In genomic region chr8:120705163-120705562, GRCm38 (mm10) we compare ENCODE assay signal across 23 mouse cellular contexts. TPM values are rescaled to one million over a fixed set of nuclear protein-coding genes. Genes with fewer than 3 reads are reported as not detected.
DNase-seq lines count a peak whose midpoint lies in the region; ATAC-seq and TF ChIP-seq lines count a peak whose summit lies in the region.
"Had no signal": no experiment of that assay in that cellular context is flagged by ENCODE, and none has a peak within 500 bp of the region (broad histone marks: within the 10 kb centered on the region; RNA-seq: fewer than 3 reads in every experiment).

No protein-coding gene starts in this region.

- TF ChIP-seq POLR2A in testis, adult 2 months (IDR thresholded peaks at IDR 0.05; ENCODE audit: control insufficient read depth, low read depth, low read length), result peak; percentile 63; the same call in 1 of the 2 replicates

- peak overlapping the region; percentile 26; the same call in 1 of the 2 replicates for H3K4me3 ChIP-seq in testis, adult 2 months (ENCODE audit: control insufficient read depth, low read depth, low read length)
- H3K4me3 ChIP-seq in intestine, embryonic 15.5 days (replicated peaks), result no peak overlapping the region
- no peak overlapping the region for H3K4me3 ChIP-seq in intestine, postnatal 0 days (ENCODE audit: low read depth, low read length)
- no peak overlapping the region for H3K4me3 ChIP-seq in embryonic facial prominence, embryonic 10.5 days
- H3K4me3 ChIP-seq: embryonic facial prominence, embryonic 12.5 days; forebrain, embryonic 13.5 days; forebrain, embryonic 15.5 days had no signal

- no peaks in the 10 kb centered on the region for H3K36me3 ChIP-seq in testis, adult 2 months (ENCODE audit: control insufficient read depth, insufficient read depth, low read length)
- H3K36me3 ChIP-seq in intestine, embryonic 15.5 days, result no peaks in the 10 kb centered on the region
- H3K36me3 ChIP-seq in intestine, postnatal 0 days (ENCODE audit: control insufficient read depth, insufficient read depth), result no peaks in the 10 kb centered on the region
- H3K36me3 ChIP-seq in embryonic facial prominence, embryonic 10.5 days (replicated peaks), result no peaks in the 10 kb centered on the region
- H3K36me3 ChIP-seq: embryonic facial prominence, embryonic 12.5 days; forebrain, embryonic 15.5 days; G1E had no signal

- H3K4me1 ChIP-seq in testis, adult 2 months (ENCODE audit: control insufficient read depth, insufficient read depth, low read length), result peaks cover 3% of the 10 kb centered on the region; the same call in 1 of the 2 replicates
- H3K4me1 ChIP-seq in intestine, embryonic 15.5 days (replicated peaks), result 0 out of 2 replicates have a peak, but pooled peaks cover 8% of the 10 kb centered on the region
- H3K4me1 ChIP-seq in intestine, postnatal 0 days (replicated peaks; ENCODE audit: control insufficient read depth, insufficient read depth, low read length), result peaks cover 4% of the 10 kb centered on the region
- peaks cover 13% of the 10 kb centered on the region for H3K4me1 ChIP-seq in embryonic facial prominence, embryonic 10.5 days
- H3K4me1 ChIP-seq: embryonic facial prominence, embryonic 12.5 days; forebrain, embryonic 13.5 days; forebrain, embryonic 15.5 days had no signal

- no peak overlapping the region for H3K27ac ChIP-seq in testis, adult 2 months (ENCODE audit: control insufficient read depth, insufficient read depth, low read depth, low read length)
- no peak overlapping the region for H3K27ac ChIP-seq in intestine, embryonic 15.5 days
- no peak overlapping the region for H3K27ac ChIP-seq in intestine, postnatal 0 days (ENCODE audit: low read depth, low read length)
- no peak overlapping the region for H3K27ac ChIP-seq in embryonic facial prominence, embryonic 10.5 days (replicated peaks)
- H3K27ac ChIP-seq: embryonic facial prominence, embryonic 12.5 days; forebrain, embryonic 13.5 days; forebrain, embryonic 15.5 days had no signal

- H3K9ac ChIP-seq in intestine, embryonic 15.5 days, result no peak overlapping the region
- no peak overlapping the region for H3K9ac ChIP-seq in intestine, postnatal 0 days (ENCODE audit: low read depth, low read length)
- H3K9ac ChIP-seq: embryonic facial prominence, embryonic 12.5 days; forebrain, embryonic 13.5 days; forebrain, embryonic 15.5 days; forebrain, postnatal 0 days had no signal

- 85% methylated on average over 15 of the region's 15 CpGs for WGBS in intestine, embryonic 15.5 days
- 88% methylated on average over 15 of the region's 15 CpGs for WGBS in intestine, postnatal 0 days
- WGBS in embryonic facial prominence, embryonic 10.5 days, result 87% methylated on average over 15 of the region's 15 CpGs

- no peak for TF ChIP-seq CTCF in testis, adult 2 months (IDR thresholded peaks at IDR 0.05; ENCODE audit: control insufficient read depth, insufficient read depth, insufficient replicate concordance, low read depth, low read length)
- no peak for TF ChIP-seq CTCF in intestine, postnatal 0 days (IDR thresholded peaks at IDR 0.05; ENCODE audit: low read depth)

- DNase-seq in testis, postnatal 10 days (ENCODE audit: low spot score), result no peak
- DNase-seq in ES-CJ7 (ENCODE audit: low read depth, low spot score) (peak; percentile 35), R1 (ENCODE audit: low read depth, low spot score) (peak; percentile 71)
- no peak for DNase-seq in embryonic facial prominence, embryonic 10.5 days (ENCODE audit: low spot score)
- DNase-seq: adrenal gland, adult 8-10 months; adrenal gland, postnatal 14 days; adrenal gland, postnatal 36 days; cerebellum, adult 11-12 months; cerebellum, adult 2 months; cerebellum, adult 9-10 months; cerebellum, postnatal 10 days; cerebellum, postnatal 25 days; forebrain, postnatal 0 days had no signal

- no peak overlapping the region for H3K4me2 ChIP-seq in intestine, embryonic 15.5 days (replicated peaks)
- no peak overlapping the region for H3K4me2 ChIP-seq in intestine, postnatal 0 days (replicated peaks; ENCODE audit: low read depth)
- H3K4me2 ChIP-seq: embryonic facial prominence, embryonic 12.5 days; forebrain, embryonic 13.5 days; forebrain, embryonic 15.5 days had no signal

- no peak for ATAC-seq in intestine, embryonic 15.5 days
- no peak for ATAC-seq in intestine, postnatal 0 days
- ATAC-seq: activated CD4-positive, CD25-positive, alpha-beta regulatory T cell, adult 4 months; forebrain, embryonic 13.5 days; forebrain, embryonic 15.5 days; forebrain, postnatal 0 days; Patski had no signal

- H3K27me3 ChIP-seq in testis, adult 2 months (ENCODE audit: control insufficient read depth, insufficient read depth, low read length), result no peaks in the 10 kb centered on the region
- no peaks in the 10 kb centered on the region for H3K27me3 ChIP-seq in intestine, embryonic 15.5 days (replicated peaks)
- H3K27me3 ChIP-seq in intestine, postnatal 0 days (replicated peaks; ENCODE audit: control insufficient read depth, insufficient read depth, low read length), result no peaks in the 10 kb centered on the region
- peaks cover 15% of the 10 kb centered on the region for H3K27me3 ChIP-seq in embryonic facial prominence, embryonic 10.5 days (replicated peaks; ENCODE audit: low read depth, poor library complexity, severe bottlenecking)
- H3K27me3 ChIP-seq: embryonic facial prominence, embryonic 12.5 days; forebrain, embryonic 13.5 days; forebrain, embryonic 15.5 days had no signal

- no peaks in the 10 kb centered on the region for H3K9me3 ChIP-seq in intestine, embryonic 15.5 days
- no peaks in the 10 kb centered on the region for H3K9me3 ChIP-seq in intestine, postnatal 0 days (ENCODE audit: control insufficient read depth)
- no peaks in the 10 kb centered on the region for H3K9me3 ChIP-seq in embryonic facial prominence, embryonic 10.5 days
- H3K9me3 ChIP-seq: embryonic facial prominence, embryonic 12.5 days; forebrain, embryonic 13.5 days; forebrain, embryonic 15.5 days had no signal

RNA-seq across cellular contexts. Expression of gene Irf8, which starts 31.0 kb away (rescaled TPM):
- 2.9 and 3.4 TPM in 2 replicates for polyA plus RNA-seq in testis, adult 2 months (2012; rRNA removed)
- 41.9 and 46.6 TPM in 2 replicates for polyA plus RNA-seq in intestine, embryonic 15.5 days (2015; fragmentation: Nextera tagmentation; extraction: Ambion mirVana)
- polyA plus RNA-seq in intestine, postnatal 0 days (2015; fragmentation: Nextera tagmentation; extraction: Ambion mirVana), result 79.5 and 92.3 TPM in 2 replicates
- 4.6 and 5.8 TPM in 2 replicates for polyA plus RNA-seq in embryonic facial prominence, embryonic 10.5 days (2016; fragmentation: Nextera tagmentation; extraction: Ambion mirVana)
- polyA plus RNA-seq: C2C12 had no signal

RNA-seq across cellular contexts. Expression of gene Emc8, which starts 36.8 kb away (rescaled TPM):
- polyA plus RNA-seq in testis, adult 2 months (2012; rRNA removed), result 29.4 and 38.1 TPM in 2 replicates
- 235 and 246 TPM in 2 replicates for polyA plus RNA-seq in intestine, embryonic 15.5 days (2015; fragmentation: Nextera tagmentation; extraction: Ambion mirVana)
- polyA plus RNA-seq in intestine, postnatal 0 days (2015; fragmentation: Nextera tagmentation; extraction: Ambion mirVana), result 127 and 135 TPM in 2 replicates
- polyA plus RNA-seq in embryonic facial prominence, embryonic 10.5 days (2016; fragmentation: Nextera tagmentation; extraction: Ambion mirVana), result 388 and 400 TPM in 2 replicates

RNA-seq across cellular contexts. Expression of gene Cox4i1, which starts 37.1 kb away (rescaled TPM):
- polyA plus RNA-seq in testis, adult 2 months (2012; rRNA removed), result 803 and 957 TPM in 2 replicates
- polyA plus RNA-seq in intestine, embryonic 15.5 days (2015; fragmentation: Nextera tagmentation; extraction: Ambion mirVana), result 1,472 and 1,529 TPM in 2 replicates
- polyA plus RNA-seq in intestine, postnatal 0 days (2015; fragmentation: Nextera tagmentation; extraction: Ambion mirVana), result 2,406 and 2,420 TPM in 2 replicates
- 874 and 883 TPM in 2 replicates for polyA plus RNA-seq in embryonic facial prominence, embryonic 10.5 days (2016; fragmentation: Nextera tagmentation; extraction: Ambion mirVana)

RNA-seq across cellular contexts. Expression of gene Gm27021, which starts 37.3 kb away (rescaled TPM):
- polyA plus RNA-seq in testis, adult 2 months (2012; rRNA removed), result 0.57 and 0.59 TPM in 2 replicates
- polyA plus RNA-seq in intestine, embryonic 15.5 days (2015; fragmentation: Nextera tagmentation; extraction: Ambion mirVana), result 2.0 and 2.2 TPM in 2 replicates
- polyA plus RNA-seq in intestine, postnatal 0 days (2015; fragmentation: Nextera tagmentation; extraction: Ambion mirVana), result 1.0 and 1.9 TPM in 2 replicates
- 3.7 and 4.2 TPM in 2 replicates for polyA plus RNA-seq in embryonic facial prominence, embryonic 10.5 days (2016; fragmentation: Nextera tagmentation; extraction: Ambion mirVana)
- polyA plus RNA-seq: activated CD4-positive, CD25-positive, alpha-beta regulatory T cell, adult 4 months had no signal

RNA-seq across cellular contexts. Expression of gene 1190005I06Rik, which starts 57.7 kb away (rescaled TPM):
- 10.4 and 10.9 TPM in 2 replicates for polyA plus RNA-seq in testis, adult 2 months (2012; rRNA removed)
- polyA plus RNA-seq in intestine, embryonic 15.5 days (2015; fragmentation: Nextera tagmentation; extraction: Ambion mirVana), result 1.3 and 2.5 TPM in 2 replicates
- polyA plus RNA-seq in intestine, postnatal 0 days (2015; fragmentation: Nextera tagmentation; extraction: Ambion mirVana), result 3.9 and 4.0 TPM in 2 replicates
- polyA plus RNA-seq in embryonic facial prominence, embryonic 10.5 days (2016; fragmentation: Nextera tagmentation; extraction: Ambion mirVana), result 2.9 and 3.8 TPM in 2 replicates
- polyA plus RNA-seq: activated CD4-positive, CD25-positive, alpha-beta regulatory T cell, adult 4 months had no signal

Comparison
In these comparisons a context has a peak if more than half of its experiments do, and no peak if none do; other contexts are left out.
1. DNase-seq: peak in ES-CJ7 (single experiment) and R1 (single experiment); none in testis, postnatal 10 days (single experiment) and embryonic facial prominence, embryonic 10.5 days (single experiment).